Mouse (Mus musculus): ENCODE results near the gene Pde6b.

GRCm38 (mm10) chr5:108406977-108407376, 18.8 kb downstream of the Pde6b start:
- no peak for TF ChIP-seq TCF12 (IDR thresholded peaks at IDR 0.05; ENCODE audit: insufficient read depth, poor library complexity, severe bottlenecking)
- no peak for TF ChIP-seq POLR2A (IDR thresholded peaks at IDR 0.05; ENCODE audit: insufficient read length, low read depth)
- TF ChIP-seq POLR2AphosphoS2 (IDR thresholded peaks at IDR 0.05; ENCODE audit: insufficient read length, low read depth), result no peak
- no peak for TF ChIP-seq USF1 (IDR thresholded peaks at IDR 0.05; ENCODE audit: low read depth)
- TF ChIP-seq SRF (IDR thresholded peaks at IDR 0.05; ENCODE audit: control insufficient read depth, insufficient read length, low read depth), result no peak
- TF ChIP-seq MAX (IDR thresholded peaks at IDR 0.05; ENCODE audit: low read depth), result no peak
